Mouse (Mus musculus) midbrain, embryonic 10.5 days (tissue): ENCODE data around the gene Frmd6. TPM values are rescaled to one million over a fixed set of nuclear protein-coding genes. Genes with fewer than 3 reads are reported as not detected.
A peak's percentile ranks its signal among the peaks of the same experiment; 100 is the strongest.

ENCODE experiments used
- DNase-seq: peaks from one replicate; pipeline ENCODE4 v3.0.0-alpha.2; 2017; ENCODE audit warnings: low spot score
- H3K27ac ChIP-seq: fragments of 300-500 bp; sonication (generic); replicated peaks from 2 replicates; pipeline ENCODE4 v1.5.1; 2016; ENCODE audit warnings: mild to moderate bottlenecking
- H3K27me3 ChIP-seq: fragments of 300-500 bp; sonication (generic); 2 replicates; pipeline ENCODE4 v1.6.1; 2016; ENCODE audit warnings: low read depth, mild to moderate bottlenecking; ENCODE audit not compliant: poor library complexity, severe bottlenecking
- H3K36me3 ChIP-seq: fragments of 300-500 bp; sonication (generic); 2 replicates; pipeline ENCODE4 v1.6.1; 2016; ENCODE audit warnings: mild to moderate bottlenecking, moderate library complexity
- H3K4me1 ChIP-seq: fragments of 300-500 bp; sonication (generic); 2 replicates; pipeline ENCODE4 v1.6.1; 2016
- H3K4me3 ChIP-seq: fragments of 300-500 bp; sonication (generic); 2 replicates; pipeline ENCODE4 v1.5.1; 2016; ENCODE audit warnings: mild to moderate bottlenecking, moderate library complexity
- H3K9me3 ChIP-seq: fragments of 300-500 bp; sonication (generic); replicated peaks from 2 replicates; pipeline ENCODE4 v1.6.1; 2016; ENCODE audit warnings: mild to moderate bottlenecking
- WGBS: fragments of 180-500 bp; shearing (Covaris S2); methylation state at CpG from one replicate; pipeline ENCODE4 v1.1.7; 2016; 5-methylcytosine and 5-hydroxymethylcytosine counted together
- polyA plus RNA-seq: library from polyadenylated mRNA; unstranded; fragments of >200 nt; fragmentation: Nextera tagmentation; extraction: Ambion mirVana; gene quantifications from 2 replicates; pipeline ENCODE4 v1.2.1, GENCODE M21; 2016

The Frmd6 gene
- polyA plus RNA-seq, 1 experiment from 2014 or later: 18.0 TPM

DNA sequence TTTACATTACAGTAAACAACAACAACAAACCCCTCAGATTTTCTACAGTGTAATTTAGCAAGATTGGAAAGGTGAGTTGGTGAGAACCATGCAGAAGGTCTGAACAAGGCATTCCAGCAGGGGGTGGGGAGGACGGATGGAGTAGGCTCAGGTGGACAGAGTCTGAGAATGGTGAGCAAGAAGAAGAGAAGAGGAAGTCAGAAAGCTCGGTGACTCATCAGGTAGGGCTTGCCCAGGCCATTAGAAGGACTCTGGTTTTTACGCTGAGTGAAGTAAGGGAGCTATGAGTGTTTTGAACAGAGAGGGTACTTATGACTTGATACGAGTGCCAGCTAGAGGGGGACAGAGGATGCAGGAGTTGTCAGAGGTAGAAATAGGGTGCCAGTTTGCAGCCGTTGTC, 9.7 kb downstream of the Frmd6 start:
- Histone ChIP-seq H3K36me3 (no peaks in the 10 kb centered on the region), H3K27me3 (no peaks in the 10 kb centered on the region), H3K9me3 (no peaks in the 10 kb centered on the region), H3K4me1 (peaks cover 5% of the 10 kb centered on the region), H3K27ac (no peak overlapping the region), H3K4me3 (no peak overlapping the region)
- no peak for DNase-seq
- 82% methylated on average over 5 of the region's 5 CpGs for WGBS

GRCm38 (mm10) chr12:70837792-70838321, 12.5 kb downstream of the Frmd6 start:
- 86% methylated on average over 12 of the region's 12 CpGs for WGBS
- H3K4me3 ChIP-seq: no peak overlapping the region
- no peaks in the 10 kb centered on the region for H3K36me3 ChIP-seq
- no peak overlapping the region for H3K27ac ChIP-seq
- no peaks in the 10 kb centered on the region for H3K27me3 ChIP-seq
- DNase-seq: no peak
- no peaks in the 10 kb centered on the region for H3K4me1 ChIP-seq
- peaks cover 8% of the 10 kb centered on the region; the same call in 1 of the 2 replicates for H3K9me3 ChIP-seq

GRCm38 (mm10) chr12:70845371-70845770, 20.1 kb downstream of the Frmd6 start:
- H3K36me3 ChIP-seq: no peaks in the 10 kb centered on the region
- no peaks in the 10 kb centered on the region for H3K27me3 ChIP-seq
- WGBS: 93% methylated on average over 2 of the region's 2 CpGs
- no peak overlapping the region for H3K4me3 ChIP-seq
- peaks cover 8% of the 10 kb centered on the region; the same call in 1 of the 2 replicates for H3K9me3 ChIP-seq
- DNase-seq: no peak
- no peaks in the 10 kb centered on the region for H3K4me1 ChIP-seq
- H3K27ac ChIP-seq: no peak overlapping the region

- WGBS: 91% methylated on average over 9 of the region's 9 CpGs
- H3K4me3 ChIP-seq: no peak overlapping the region
- peaks cover 10% of the 10 kb centered on the region for H3K4me1 ChIP-seq
- H3K27me3 ChIP-seq: no peaks in the 10 kb centered on the region
- no peaks in the 10 kb centered on the region for H3K9me3 ChIP-seq
- H3K36me3 ChIP-seq: no peaks in the 10 kb centered on the region
- DNase-seq: no peak
- no peak overlapping the region for H3K27ac ChIP-seq
These were observed 23.7 kb downstream of the Frmd6 start for GRCm38 (mm10) chr12:70849024-70849423.

- peaks cover 15% of the 10 kb centered on the region for H3K4me1 ChIP-seq
- no peak overlapping the region for H3K27ac ChIP-seq
- no peaks in the 10 kb centered on the region for H3K36me3 ChIP-seq
- DNase-seq: no peak
- H3K27me3 ChIP-seq: no peaks in the 10 kb centered on the region
- 88% methylated on average over 11 of the region's 11 CpGs for WGBS
- H3K9me3 ChIP-seq: no peaks in the 10 kb centered on the region
- no peak overlapping the region for H3K4me3 ChIP-seq
These were observed 24.4 kb downstream of the Frmd6 start for GRCm38 (mm10) chr12:70849517-70850291.

DNA sequence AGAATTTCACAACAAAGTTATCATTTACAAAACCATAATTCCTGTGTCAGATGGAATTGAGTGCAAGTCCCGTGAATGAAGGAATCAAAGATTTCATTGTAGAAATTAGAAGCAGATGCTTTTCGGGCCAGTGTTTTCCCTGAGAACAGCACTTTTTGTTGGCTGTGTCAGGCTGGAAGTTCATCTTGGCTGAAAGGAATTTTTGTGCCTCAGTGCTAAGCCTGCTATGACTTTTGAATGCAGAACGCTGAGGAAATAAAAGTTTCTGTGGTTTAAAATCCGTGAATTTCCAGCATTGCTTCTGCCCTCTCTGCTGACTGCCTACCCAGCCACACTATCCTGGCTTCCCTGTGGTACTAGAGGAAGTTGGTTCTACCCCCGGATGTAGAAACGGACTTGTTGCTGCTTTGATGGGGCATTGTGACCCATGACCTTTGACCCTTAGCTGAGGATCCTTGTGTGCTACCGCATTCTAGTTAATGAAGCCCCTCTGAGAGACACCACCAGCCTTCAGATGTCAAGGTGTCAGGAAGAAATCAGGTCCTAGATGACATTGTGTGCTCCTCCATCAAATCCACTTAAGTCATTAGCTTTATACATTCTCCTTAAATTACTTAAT, 26.1 kb downstream of the Frmd6 start:
- no peak for DNase-seq
- 45% methylated on average over 7 of the region's 7 CpGs for WGBS
- Histone ChIP-seq H3K4me3 (no peak overlapping the region), H3K36me3 (no peaks in the 10 kb centered on the region), H3K27ac (no peak overlapping the region), H3K27me3 (no peaks in the 10 kb centered on the region), H3K9me3 (no peaks in the 10 kb centered on the region), H3K4me1 (peaks cover 15% of the 10 kb centered on the region)

- peaks cover 15% of the 10 kb centered on the region for H3K4me1 ChIP-seq
- whole genome bisulfite sequencing: 53% methylated on average over 6 of the region's 6 CpGs
These were observed 27.7 kb downstream of the Frmd6 start for GRCm38 (mm10) chr12:70853026-70853425.

GRCm38 (mm10) chr12:70855678-70856077, 30.4 kb downstream of the Frmd6 start:
- Histone ChIP-seq H3K27ac (no peak overlapping the region), H3K4me3 (no peak overlapping the region), H3K9me3 (no peaks in the 10 kb centered on the region), H3K4me1 (peaks cover 15% of the 10 kb centered on the region), H3K36me3 (no peaks in the 10 kb centered on the region), H3K27me3 (no peaks in the 10 kb centered on the region)
- WGBS: 93% methylated on average over 6 of the region's 6 CpGs
- DNase-seq: no peak

More at GRCm38 (mm10) chr12:70853026-70853425, 27.7 kb downstream of the Frmd6 start:
- H3K4me3 ChIP-seq: no peak overlapping the region
- H3K9me3 ChIP-seq: no peaks in the 10 kb centered on the region
- no peak overlapping the region for H3K27ac ChIP-seq
- peak; percentile 15 for DNase-seq
- H3K27me3 ChIP-seq: no peaks in the 10 kb centered on the region
- no peaks in the 10 kb centered on the region for H3K36me3 ChIP-seq

GRCm38 (mm10) chr12:70856776-70857175, 31.5 kb downstream of the Frmd6 start:
- Histone ChIP-seq H3K27me3 (no peaks in the 10 kb centered on the region), H3K4me3 (no peak overlapping the region), H3K36me3 (no peaks in the 10 kb centered on the region), H3K27ac (no peak overlapping the region), H3K4me1 (peaks cover 9% of the 10 kb centered on the region), H3K9me3 (no peaks in the 10 kb centered on the region)
- 91% methylated on average over 4 of the region's 4 CpGs for WGBS
- DNase-seq: no peak

DNA sequence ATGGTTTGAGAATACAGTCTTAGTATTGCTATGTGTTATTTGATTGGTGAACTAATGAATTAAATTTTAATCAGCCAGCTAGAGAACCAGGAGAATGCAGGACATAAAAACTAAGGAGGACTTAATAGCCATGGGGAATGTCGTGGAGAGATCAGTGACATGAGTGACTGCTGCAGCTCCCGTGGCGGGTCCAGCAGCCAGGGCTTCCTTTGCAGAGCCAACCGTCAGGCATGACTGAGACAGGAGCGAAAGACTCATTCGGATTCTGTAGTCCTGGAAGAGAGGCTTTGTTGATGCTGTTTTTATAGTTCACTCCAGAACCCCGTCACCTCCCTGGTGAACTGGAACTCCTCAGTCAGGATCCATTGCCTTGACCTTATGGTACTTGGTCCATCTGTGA, 38.0 kb downstream of the Frmd6 start:
- Histone ChIP-seq H3K4me3 (no peak overlapping the region), H3K9me3 (no peaks in the 10 kb centered on the region), H3K4me1 (peaks cover 17% of the 10 kb centered on the region), H3K27me3 (no peaks in the 10 kb centered on the region), H3K36me3 (0 out of 2 replicates have a peak, but pooled peaks cover 5% of the 10 kb centered on the region), H3K27ac (no peak overlapping the region)
- no peak for DNase-seq
- WGBS: 82% methylated on average over 7 of the region's 7 CpGs

DNA sequence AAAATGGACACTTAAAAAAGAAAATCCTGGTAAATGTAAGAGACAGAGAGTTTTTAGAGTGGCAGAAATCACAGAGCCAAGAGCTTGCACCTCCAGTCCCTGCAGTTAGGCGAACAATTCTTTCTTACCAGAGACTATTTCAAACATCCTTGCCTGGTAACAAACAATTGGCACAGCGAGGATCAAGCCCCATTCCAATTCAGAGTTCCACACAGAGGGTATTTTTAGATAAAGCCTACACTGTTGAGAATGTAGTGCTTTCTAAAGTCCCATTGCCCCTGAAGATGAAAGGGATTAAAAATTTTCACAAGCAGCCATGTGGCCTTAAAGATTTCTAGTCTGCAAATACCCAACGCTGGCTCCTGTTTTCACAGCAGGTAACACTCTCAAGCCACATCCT, 42.5 kb downstream of the Frmd6 start:
- no peak for DNase-seq
- no peaks in the 10 kb centered on the region for H3K27me3 ChIP-seq
- no peak overlapping the region for H3K27ac ChIP-seq
- H3K36me3 ChIP-seq: 0 out of 2 replicates have a peak, but pooled peaks cover 5% of the 10 kb centered on the region
- H3K4me3 ChIP-seq: no peak overlapping the region
- 38% methylated on average over 3 of the region's 3 CpGs for WGBS
- no peaks in the 10 kb centered on the region for H3K9me3 ChIP-seq
- peaks cover 29% of the 10 kb centered on the region for H3K4me1 ChIP-seq

- Histone ChIP-seq H3K36me3 (0 out of 2 replicates have a peak, but pooled peaks cover 5% of the 10 kb centered on the region), H3K27me3 (no peaks in the 10 kb centered on the region), H3K9me3 (no peaks in the 10 kb centered on the region), H3K4me1 (peaks cover 29% of the 10 kb centered on the region), H3K4me3 (no peak overlapping the region), H3K27ac (peak overlapping the region; percentile 46)
- no peak for DNase-seq
- WGBS: 53% methylated on average over 7 of the region's 7 CpGs
These were observed 43.1 kb downstream of the Frmd6 start for GRCm38 (mm10) chr12:70868190-70868987.
